Mouse (Mus musculus) embryo, embryonic 11 days (tissue): Measurements from ENCODE around the gene Arhgef6.

Experiments
- DNase-seq: peaks from one replicate; pipeline ENCODE4 v3.0.0-alpha.2; 2015

The Arhgef6 gene

GRCm38 (mm10) chrX:57298946-57299345 is 39.6 kb downstream of the Arhgef6 start:
- peak; percentile 1 for DNase-seq

DNA sequence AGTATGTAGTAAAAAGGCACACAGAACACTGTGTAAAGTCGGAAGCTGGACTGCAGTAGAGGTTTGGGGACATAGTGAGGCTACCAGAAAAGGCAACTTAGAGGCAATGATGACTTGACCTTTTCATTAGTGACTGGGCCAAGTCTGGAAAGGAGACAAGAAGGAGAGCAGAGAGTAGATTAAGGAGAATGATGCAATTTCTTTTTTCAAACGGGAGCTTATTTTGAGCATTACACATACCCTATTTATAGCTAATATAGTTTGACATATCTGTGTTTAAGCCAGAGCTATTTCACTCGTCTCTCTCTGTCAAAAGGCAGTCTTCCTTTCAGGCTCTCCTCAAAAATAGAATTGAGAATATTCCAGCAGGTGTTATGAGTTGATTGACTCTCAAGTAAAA is 50.1 kb downstream of the Arhgef6 start:
- no peak for DNase-seq

DNA sequence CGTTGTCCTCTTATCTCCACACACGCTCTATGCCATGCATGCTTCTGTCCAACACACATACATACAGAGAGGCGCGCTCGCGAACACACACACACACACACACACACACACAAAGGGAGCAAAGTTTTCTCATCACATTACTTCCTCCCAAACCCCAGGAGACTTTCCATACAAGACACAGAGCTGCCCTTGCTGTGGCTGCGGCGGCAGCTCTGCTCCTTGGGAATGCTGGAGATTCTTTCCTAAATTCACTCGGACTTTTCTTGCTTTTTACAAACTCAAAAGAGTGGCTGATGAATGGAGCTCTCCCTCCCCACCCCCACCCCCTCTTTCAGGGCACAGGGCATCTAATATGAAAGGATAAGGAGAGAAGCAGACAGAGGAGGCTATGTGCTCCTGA is 52.2 kb downstream of the Arhgef6 start:
- DNase-seq, result peak; percentile 15

- no peak for DNase-seq
Observed at GRCm38 (mm10) chrX:57282184-57282583, 56.3 kb downstream of the Arhgef6 start.

- DNase-seq, result no peak
Observed at GRCm38 (mm10) chrX:57277560-57278335, 60.8 kb downstream of the Arhgef6 start.

DNA sequence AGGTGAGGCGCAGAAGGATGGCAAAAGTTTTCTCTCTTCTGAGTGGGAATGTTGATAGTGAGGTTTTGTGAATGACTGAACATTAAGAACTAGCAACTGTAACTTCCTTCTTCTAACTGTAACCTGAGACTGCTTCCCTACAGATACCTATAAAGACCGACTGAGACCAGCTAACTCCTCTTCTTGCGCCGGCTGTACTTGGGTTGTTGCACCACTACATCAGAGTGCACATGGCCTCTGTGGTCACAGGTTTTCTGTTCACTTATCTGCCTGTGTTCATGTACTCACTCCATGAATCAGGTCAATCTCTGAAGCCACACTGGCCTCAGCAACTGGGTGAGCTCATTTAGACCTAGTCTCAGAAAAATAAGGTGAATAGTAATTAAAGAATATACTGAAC is 75.0 kb downstream of the Arhgef6 start:
- no peak for DNase-seq

- DNase-seq, result peak; percentile 6
Observed at GRCm38 (mm10) chrX:57260744-57261143, 77.8 kb downstream of the Arhgef6 start.

DNA sequence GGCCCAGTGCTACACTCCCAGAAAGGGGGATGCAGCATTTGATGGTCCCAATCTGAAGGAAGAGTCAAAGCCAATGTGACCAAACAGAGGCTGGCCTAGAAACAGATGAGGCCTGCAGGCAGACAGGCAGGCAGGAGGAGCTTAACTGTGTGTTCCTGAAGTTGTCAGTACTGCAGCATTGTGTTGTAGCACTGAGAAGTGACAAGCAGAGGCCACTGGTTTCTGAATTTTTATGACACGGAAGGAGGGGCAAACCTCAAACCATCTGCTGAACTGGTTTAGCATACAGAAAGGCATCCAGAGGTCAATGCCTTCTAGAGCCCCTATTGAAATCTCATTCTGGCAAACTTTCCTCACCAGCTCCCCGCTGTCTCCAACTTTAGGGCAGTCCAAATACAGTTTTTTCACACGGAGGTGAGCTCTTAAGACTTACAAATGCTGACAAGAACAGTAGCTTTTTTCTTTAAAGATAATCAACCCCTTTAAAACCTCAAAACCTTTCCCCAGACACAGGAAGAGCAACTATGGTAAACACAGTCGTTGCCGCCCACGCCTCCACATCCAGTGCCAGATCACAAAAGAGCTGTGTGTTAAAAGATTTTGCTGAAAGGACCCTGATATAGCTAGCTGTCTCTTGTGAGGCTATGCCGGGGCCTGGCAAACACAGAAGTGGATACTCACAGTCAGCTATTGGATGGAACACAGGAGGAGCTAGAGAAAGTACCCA is 85.0 kb downstream of the Arhgef6 start:
- no peak for DNase-seq

GRCm38 (mm10) chrX:57238572-57238971 is 100.0 kb downstream of the Arhgef6 start:
- DNase-seq, result no peak

GRCm38 (mm10) chrX:57235982-57236381 is 102.5 kb downstream of the Arhgef6 start:
- DNase-seq, result no peak

DNA sequence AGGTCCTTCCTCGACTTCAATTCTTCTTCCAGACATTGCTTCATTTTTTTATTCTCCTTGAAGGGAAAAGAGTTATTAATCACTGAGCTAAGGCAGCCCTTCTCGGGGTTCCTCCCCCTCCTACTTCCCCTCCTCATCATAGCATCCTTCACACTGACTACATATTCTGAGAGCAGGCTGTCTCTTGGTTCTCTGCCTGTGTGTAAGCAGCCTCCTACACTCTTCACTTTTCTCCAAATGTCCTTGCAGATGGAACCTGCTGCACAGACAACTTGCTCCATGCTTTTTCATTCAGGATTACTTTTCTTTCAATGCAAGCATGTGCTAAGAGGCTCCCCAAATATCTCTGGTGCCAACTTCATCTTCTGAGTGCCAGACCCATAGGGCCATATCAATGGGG is 104.9 kb downstream of the Arhgef6 start:
- no peak for DNase-seq

DNA sequence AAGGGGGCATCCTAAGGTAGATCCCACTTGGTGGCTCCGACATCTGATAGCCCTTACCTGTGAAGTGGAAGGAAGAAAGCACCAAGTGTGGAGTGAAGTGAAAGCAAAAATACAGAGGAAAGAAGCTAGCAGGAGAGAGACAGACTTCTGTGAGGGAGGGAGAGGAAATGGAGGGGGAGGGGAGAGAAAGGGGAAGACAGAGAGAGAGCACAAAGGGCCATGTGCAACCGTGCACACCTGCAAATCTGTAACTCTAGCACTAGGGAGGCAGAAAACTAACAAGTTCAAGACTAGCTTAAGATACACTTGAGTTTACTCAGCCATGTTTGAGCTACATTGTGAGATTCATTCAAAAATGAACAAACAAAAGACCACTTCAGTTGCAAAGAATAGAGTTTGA is 110.4 kb downstream of the Arhgef6 start:
- no peak for DNase-seq

GRCm38 (mm10) chrX:57223301-57223700 is 115.2 kb downstream of the Arhgef6 start:
- DNase-seq, result no peak

DNA sequence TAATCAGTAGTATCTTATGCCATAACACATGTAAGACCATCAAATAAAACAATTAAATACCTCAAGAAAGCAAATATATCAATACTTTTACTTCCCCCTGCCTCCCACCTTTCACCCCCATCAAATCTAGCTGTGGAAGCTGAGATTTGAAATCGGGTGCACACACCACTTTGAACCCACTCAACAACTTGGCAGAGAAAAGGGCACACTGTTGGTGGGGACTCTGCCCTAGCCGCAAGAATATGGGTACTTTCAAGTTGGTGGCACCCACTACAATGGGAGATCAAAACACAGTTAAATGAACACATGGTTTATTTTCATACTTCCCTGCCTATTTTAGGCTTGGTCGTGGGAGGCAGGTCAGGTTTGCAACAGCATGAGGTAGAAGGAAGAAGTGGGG is 116.6 kb downstream of the Arhgef6 start:
- no peak for DNase-seq

- no peak for DNase-seq
Observed at GRCm38 (mm10) chrX:57219563-57219962, 119.0 kb downstream of the Arhgef6 start.

- no peak for DNase-seq
Observed at GRCm38 (mm10) chrX:57216271-57216670, 122.3 kb downstream of the Arhgef6 start.

GRCm38 (mm10) chrX:57215495-57215894 is 123.0 kb downstream of the Arhgef6 start:
- DNase-seq, result no peak

DNA sequence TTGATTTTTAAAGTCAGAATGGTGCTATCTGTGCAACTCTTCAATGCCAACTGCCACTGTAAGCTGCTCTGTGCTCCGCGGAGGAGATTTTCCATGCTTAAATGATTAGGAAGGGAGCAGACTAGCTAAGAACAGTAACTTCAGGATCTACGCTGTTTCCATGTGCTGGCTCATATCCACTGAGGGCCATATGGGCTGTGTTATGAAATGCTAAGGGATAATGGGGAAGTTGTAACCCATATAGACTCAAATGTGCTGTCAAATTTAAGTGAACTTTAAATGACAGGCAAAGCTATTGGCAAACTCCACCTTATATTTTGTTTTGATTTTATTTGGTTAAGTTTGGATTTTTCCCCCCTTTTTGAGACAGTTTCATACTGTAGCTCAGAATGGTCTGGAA is 125.7 kb downstream of the Arhgef6 start:
- no peak for DNase-seq

GRCm38 (mm10) chrX:57211876-57212275 is 126.7 kb downstream of the Arhgef6 start, which contains the start of gene Cd40lg:
Gene Cd40lg (plus strand): TSS chrX:57212143.
- DNase-seq, result no peak

DNA sequence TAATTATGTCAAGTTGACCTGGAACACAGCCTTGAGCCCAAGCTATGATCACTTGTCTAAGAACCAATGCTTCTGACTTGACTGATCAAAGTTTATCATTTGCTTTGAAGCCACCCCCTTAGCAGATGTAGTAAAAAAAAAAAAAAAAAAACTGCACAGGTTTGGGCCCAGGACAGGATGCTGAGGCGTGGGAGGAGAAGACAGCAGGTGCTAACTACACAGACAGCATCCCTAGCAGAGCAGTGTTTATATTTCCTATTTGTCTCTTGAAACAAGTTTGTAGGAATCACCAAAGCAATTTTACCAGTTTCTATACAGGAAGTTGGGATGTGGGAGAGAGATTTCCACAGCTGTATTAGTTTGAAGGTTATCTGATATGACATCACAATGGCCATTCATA is 127.9 kb downstream of the Arhgef6 start:
- no peak for DNase-seq

DNA sequence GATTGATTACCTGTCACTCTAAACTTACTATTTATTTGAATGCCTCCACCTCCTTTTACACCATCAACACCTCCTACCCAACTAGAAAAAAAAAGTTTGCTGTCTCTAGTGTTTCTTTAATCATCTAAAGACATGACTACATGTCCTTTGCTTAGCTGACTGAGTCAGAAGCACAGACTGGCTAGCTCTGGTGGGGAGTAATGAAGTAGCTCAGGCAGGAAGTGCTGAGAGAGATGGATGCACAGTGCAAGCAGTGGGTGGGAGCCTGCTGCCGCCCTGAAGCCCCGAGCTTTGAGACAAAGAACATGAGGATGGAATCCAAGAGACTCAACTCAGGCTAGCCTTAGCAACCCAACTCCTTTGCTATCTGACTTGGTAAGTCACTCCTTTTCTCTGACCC is 138.1 kb downstream of the Arhgef6 start:
- DNase-seq, result no peak

DNA sequence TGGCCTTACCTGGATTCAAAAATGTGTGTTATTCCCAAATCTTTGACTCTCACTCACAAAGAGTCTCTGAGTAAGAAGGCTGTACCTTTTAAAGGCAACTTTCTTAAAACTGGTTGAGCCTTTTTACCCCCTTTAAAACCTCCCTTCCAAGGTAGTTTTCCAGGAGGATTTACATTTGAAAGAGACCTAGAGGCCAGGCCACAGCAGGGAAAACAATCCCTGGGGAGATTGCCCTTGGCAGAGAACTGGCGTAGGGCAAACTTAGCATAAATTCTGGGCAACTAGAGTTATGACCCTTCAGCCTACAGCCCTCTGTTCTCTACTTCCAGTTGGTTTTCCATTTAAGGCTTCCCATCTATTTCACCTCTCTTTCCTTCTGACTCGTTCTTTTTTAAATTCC is 140.5 kb downstream of the Arhgef6 start:
- no peak for DNase-seq

GRCm38 (mm10) chrX:57196319-57196718 is 142.2 kb downstream of the Arhgef6 start:
- DNase-seq, result no peak

DNA sequence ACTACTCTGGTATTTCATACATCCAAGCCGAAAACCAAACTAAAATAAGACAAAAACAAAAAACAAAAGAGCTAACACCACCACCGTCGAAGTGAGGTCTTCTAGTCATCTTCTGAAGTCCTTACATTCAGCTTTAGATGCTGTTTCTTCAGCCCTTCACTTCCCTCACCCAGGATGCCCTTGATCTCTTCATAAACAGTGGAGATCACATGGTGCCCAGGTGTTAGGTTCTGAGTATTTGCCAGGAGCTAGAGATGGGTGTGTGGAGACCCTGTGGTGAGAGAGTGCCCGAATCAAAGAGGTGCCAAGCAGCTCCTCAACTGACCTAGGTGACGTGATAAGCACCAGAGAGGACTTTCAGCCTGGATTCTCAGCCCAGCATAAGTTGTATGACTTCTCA is 149.2 kb downstream of the Arhgef6 start:
- DNase-seq, result no peak
